Mouse (Mus musculus) CH12.LX (cell line): ENCODE data around the gene Ccdc88c. TPM values are rescaled to one million over a fixed set of nuclear protein-coding genes. Genes with fewer than 3 reads are reported as not detected.

Experiments used
- DNase-seq: peaks from one replicate; pipeline ENCODE4 v3.0.0-alpha.2; 2013; ENCODE audit errors: extremely low read depth
- H3K27ac ChIP-seq: 2 replicates; pipeline ENCODE4 v1.5.1; 2012; ENCODE audit warnings: low read depth, mild to moderate bottlenecking, control low read depth, moderate library complexity; ENCODE audit not compliant: insufficient read depth
- H3K27me3 ChIP-seq: replicated peaks from 2 replicates; pipeline ENCODE3; 2012; ENCODE audit warnings: inconsistent platforms
- H3K36me3 ChIP-seq, 2 experiments: replicated peaks in 1 of 2; 2 replicates each; pipeline versions ENCODE3 to v1.6.1; 2012; ENCODE audit warnings: inconsistent platforms in 1 of 2, low read length in 1 of 2, mild to moderate bottlenecking in 1 of 2, mixed read lengths in 1 of 2, moderate library complexity in 1 of 2; ENCODE audit not compliant: control insufficient read depth in 1 of 2, insufficient read depth in 1 of 2
- H3K4me1 ChIP-seq, 2 experiments: 2 replicates each; pipeline ENCODE4 v1.6.1; 2012; ENCODE audit warnings: inconsistent platforms in 1 of 2, moderate library complexity in 1 of 2; ENCODE audit not compliant: insufficient read depth in 2 of 2, control insufficient read depth in 1 of 2
- H3K4me2 ChIP-seq: 2 replicates; pipeline ENCODE4 v1.6.1; 2012; ENCODE audit warnings: low read depth, mild to moderate bottlenecking, control low read depth; ENCODE audit not compliant: poor library complexity, insufficient read depth, severe bottlenecking
- H3K4me3 ChIP-seq, 3 experiments: fragments of 150-350 bp in 1 of 3; sonication (generic) in 1 of 3; replicated peaks in 1 of 3; 2 replicates each; pipeline versions ENCODE3 to v1.5.1; 2011 to 2012; ENCODE audit warnings: low read depth in 2 of 3, low read length in 2 of 3, mild to moderate bottlenecking in 2 of 3, moderate library complexity in 2 of 3, control low read depth in 1 of 3, improper control_type of control experiment in 1 of 3, inconsistent platforms in 1 of 3, mixed read lengths in 1 of 3; ENCODE audit not compliant: poor library complexity in 1 of 3
- H3K79me2 ChIP-seq: replicated peaks from 2 replicates; pipeline ENCODE4 v1.6.1; 2012; ENCODE audit warnings: mild to moderate bottlenecking, moderate library complexity; ENCODE audit not compliant: control insufficient read depth, poor library complexity, insufficient read depth, severe bottlenecking; ENCODE audit errors: extremely low read depth
- H3K9ac ChIP-seq: 2 replicates; pipeline ENCODE4 v1.6.1; 2012; ENCODE audit warnings: low read depth, mild to moderate bottlenecking, control low read depth, moderate library complexity; ENCODE audit not compliant: insufficient read depth
- H3K9me3 ChIP-seq: replicated peaks from 2 replicates; pipeline ENCODE3; 2012; ENCODE audit warnings: low read length, inconsistent platforms, mixed read lengths
- CHD1 ChIP-seq: IDR thresholded peaks from 2 replicates; pipeline ENCODE4 v1.6.1; 2012; ENCODE audit warnings: low read depth, low read length, improper control_type of control experiment, inconsistent platforms
- CHD2 ChIP-seq: IDR thresholded peaks from 2 replicates; pipeline ENCODE4 v1.6.1; 2011; ENCODE audit warnings: low read length, improper control_type of control experiment
- E2F4 ChIP-seq: IDR thresholded peaks from 2 replicates; pipeline ENCODE4 v1.6.1; 2011; ENCODE audit warnings: low read depth, low read length, improper control_type of control experiment; ENCODE audit not compliant: insufficient replicate concordance
- ETS1 ChIP-seq: conservative IDR thresholded peaks from 2 replicates; pipeline ENCODE4 v1.6.1; 2012; ENCODE audit warnings: low read depth, mild to moderate bottlenecking, inconsistent platforms, low read length, improper control_type of control experiment, moderate library complexity
- GABPA ChIP-seq: IDR thresholded peaks from 2 replicates; pipeline ENCODE4 v1.6.1; 2012; ENCODE audit warnings: low read depth, low read length, improper control_type of control experiment, inconsistent platforms; ENCODE audit not compliant: insufficient replicate concordance
- HCFC1 ChIP-seq: IDR thresholded peaks from 2 replicates; pipeline ENCODE4 v1.6.1; 2012; ENCODE audit warnings: low read depth, mild to moderate bottlenecking, inconsistent platforms, low read length, improper control_type of control experiment
- IRF4 ChIP-seq: IDR thresholded peaks from 2 replicates; pipeline ENCODE4 v1.6.1; 2014; ENCODE audit warnings: low read depth, mild to moderate bottlenecking, inconsistent platforms, low read length, improper control_type of control experiment
- MAFK ChIP-seq: IDR thresholded peaks from 2 replicates; pipeline ENCODE4 v1.6.1; 2011; ENCODE audit warnings: low read length, improper control_type of control experiment; ENCODE audit not compliant: insufficient replicate concordance
- MAX ChIP-seq: IDR thresholded peaks from 2 replicates; pipeline ENCODE4 v1.6.1; 2011; ENCODE audit warnings: low read length, improper control_type of control experiment
- MAZ ChIP-seq: IDR thresholded peaks from 2 replicates; pipeline ENCODE4 v1.6.1; 2012; ENCODE audit warnings: low read depth, mild to moderate bottlenecking, inconsistent platforms, low read length, improper control_type of control experiment, moderate library complexity
- MXI1 ChIP-seq: IDR thresholded peaks from 2 replicates; pipeline ENCODE4 v1.6.1; 2011; ENCODE audit warnings: mild to moderate bottlenecking, low read depth, low read length, improper control_type of control experiment
- NRF1 ChIP-seq: IDR thresholded peaks from 2 replicates; pipeline ENCODE4 v1.6.1; 2014; ENCODE audit warnings: low read depth, mild to moderate bottlenecking, inconsistent platforms, low read length, improper control_type of control experiment, moderate library complexity
- POLR2A ChIP-seq: IDR thresholded peaks from 2 replicates; pipeline ENCODE4 v1.6.1; 2011; ENCODE audit warnings: low read depth, mild to moderate bottlenecking, improper control_type of control experiment, low read length
- RAD21 ChIP-seq: IDR thresholded peaks from 2 replicates; pipeline ENCODE4 v1.6.1; 2011; ENCODE audit warnings: low read depth, mild to moderate bottlenecking, low read length, improper control_type of control experiment, moderate library complexity
- RCOR1 ChIP-seq: conservative IDR thresholded peaks from 2 replicates; pipeline ENCODE4 v1.6.1; 2012; ENCODE audit warnings: low read depth, mild to moderate bottlenecking, inconsistent platforms, low read length, improper control_type of control experiment
- SIN3A ChIP-seq: IDR thresholded peaks from 2 replicates; pipeline ENCODE4 v1.6.1; 2012; ENCODE audit warnings: low read length, improper control_type of control experiment, inconsistent platforms
- TBP ChIP-seq: conservative IDR thresholded peaks from 2 replicates; pipeline ENCODE4 v1.6.1; 2011; ENCODE audit warnings: low read depth, low read length, improper control_type of control experiment
- UBTF ChIP-seq: IDR thresholded peaks from 2 replicates; pipeline ENCODE4 v1.6.1; 2012; ENCODE audit warnings: low read depth, mild to moderate bottlenecking, inconsistent platforms, low read length, improper control_type of control experiment, moderate library complexity
- ZC3H11A ChIP-seq: IDR thresholded peaks from 2 replicates; pipeline ENCODE4 v1.6.1; 2012; ENCODE audit warnings: low read depth, mild to moderate bottlenecking, inconsistent platforms, low read length, improper control_type of control experiment
- ZKSCAN1 ChIP-seq: IDR thresholded peaks from 2 replicates; pipeline ENCODE4 v1.6.1; 2012; ENCODE audit warnings: low read depth, inconsistent platforms, low read length, improper control_type of control experiment, borderline replicate concordance
- ZMIZ1 ChIP-seq: IDR thresholded peaks from 2 replicates; pipeline ENCODE4 v1.6.1; 2012; ENCODE audit warnings: low read depth, mild to moderate bottlenecking, inconsistent platforms, low read length, improper control_type of control experiment
- ZNF384 ChIP-seq: IDR thresholded peaks from 2 replicates; pipeline ENCODE4 v1.6.1; 2012; ENCODE audit warnings: low read depth, low read length, improper control_type of control experiment, inconsistent platforms
- dilution Hi-C: fragments of 300-500 bp; cut with MboI; formaldehyde crosslinking; loops from 2 replicates; pipeline ENCODE4 v1.14.3; 2020; ENCODE audit warnings: low sequenced_read_pairs; ENCODE audit not compliant: extremely low pct_unique_long_range_greater_than_20kb, extremely low pct_ligation_motif_present
- in situ Hi-C: fragments of 300-500 bp; cut with MboI; formaldehyde crosslinking; loops from 3 replicates; pipeline ENCODE4 v1.14.3; 2019; ENCODE audit warnings: low sequenced_read_pairs, low pct_ligation_motif_present, low pct_unique_long_range_greater_than_20kb, mixed read lengths
- polyA plus RNA-seq: library from polyadenylated mRNA; unstranded; fragments of >175 nt; gene quantifications from 2 replicates; pipeline ENCODE4 v1.2.1, GENCODE M21; 2012; ENCODE audit warnings: low read depth; ENCODE audit not compliant: insufficient read length
- total RNA-seq, 2 experiments: library from RNA; depleted of rRNA; stranded (reverse); fragments of 300-350 nt in 1 of 2; fragments of >200 nt in 1 of 2; gene quantifications; 2 replicates each; pipeline ENCODE4 v1.2.3; 2012 to 2014

Gene Ccdc88c
- total and polyA plus RNA-seq, 3 experiments: 20.3 to 32.7 (median 24.9) TPM

- in situ Hi-C loops: no loop called here
- Histone ChIP-seq H3K27me3 (no peaks in the 10 kb centered on the region), H3K9me3 (no peaks in the 10 kb centered on the region), H3K4me3 (no peak overlapping the region), H3K4me1 (peaks cover 0 to 37% of the 10 kb centered on the region in 2 experiments; a peak in 2 of 4 replicates), H3K9ac (no peak overlapping the region), H3K36me3 (peaks cover 86 to 98% of the 10 kb centered on the region in 2 experiments), H3K27ac (no peak overlapping the region), H3K4me2 (no peak overlapping the region), H3K79me2 (no peaks in the 10 kb centered on the region)
- no peak for TF ChIP-seq IRF4
- TF ChIP-seq MAX: no peak
- no peak for TF ChIP-seq E2F4
- TF ChIP-seq ZC3H11A: no peak
- no peak for TF ChIP-seq ETS1
- TF ChIP-seq SIN3A: no peak
- TF ChIP-seq RAD21: no peak
- no peak for DNase-seq
- dilution Hi-C loops: no loop called here
Measured at GRCm38 (mm10) chr12:100937441-100938360, 91.2 kb downstream of the Ccdc88c start.

- H3K36me3 ChIP-seq: peaks cover 84 to 97% of the 10 kb centered on the region in 2 experiments
- peaks cover under 1% of the 10 kb centered on the region for H3K9me3 ChIP-seq
- dilution Hi-C loops: no loop called here
- H3K27me3 ChIP-seq: no peaks in the 10 kb centered on the region
- H3K4me3 ChIP-seq: no peak overlapping the region
- peaks cover 0 to 41% of the 10 kb centered on the region in 2 experiments; a peak in 2 of 4 replicates for H3K4me1 ChIP-seq
- H3K4me2 ChIP-seq: no peak overlapping the region
- no peaks in the 10 kb centered on the region for H3K79me2 ChIP-seq
- TF ChIP-seq CHD2 (no peak), SIN3A (no peak), HCFC1 (no peak), MAFK (no peak), GABPA (no peak), UBTF (no peak), ETS1 (no peak), MAX (no peak), RCOR1 (no peak), MXI1 (no peak), ZC3H11A (no peak), ZMIZ1 (no peak), CHD1 (no peak), TBP (no peak), MAZ (no peak), POLR2A (no peak), NRF1 (no peak), ZNF384 (no peak), ZKSCAN1 (no peak)
- DNase-seq: no peak
- no peak overlapping the region for H3K27ac ChIP-seq
- no peak overlapping the region for H3K9ac ChIP-seq
- in situ Hi-C loops: no loop called here
Measured at GRCm38 (mm10) chr12:100936737-100937136, 92.1 kb downstream of the Ccdc88c start.
